Mouse (Mus musculus) cerebellum, adult (tissue): ENCODE measurements around the gene Letm1.

Source experiments
- ATAC-seq: cut with Nextera tagmentation; 2 replicates; pipeline ENCODE4 v1.9.2; 2017; ENCODE audit warnings: mild to moderate bottlenecking, moderate library complexity, mixed read lengths; ENCODE audit not compliant: insufficient number of reproducible peaks, low FRiP score, low TSS enrichment

The Letm1 gene

DNA sequence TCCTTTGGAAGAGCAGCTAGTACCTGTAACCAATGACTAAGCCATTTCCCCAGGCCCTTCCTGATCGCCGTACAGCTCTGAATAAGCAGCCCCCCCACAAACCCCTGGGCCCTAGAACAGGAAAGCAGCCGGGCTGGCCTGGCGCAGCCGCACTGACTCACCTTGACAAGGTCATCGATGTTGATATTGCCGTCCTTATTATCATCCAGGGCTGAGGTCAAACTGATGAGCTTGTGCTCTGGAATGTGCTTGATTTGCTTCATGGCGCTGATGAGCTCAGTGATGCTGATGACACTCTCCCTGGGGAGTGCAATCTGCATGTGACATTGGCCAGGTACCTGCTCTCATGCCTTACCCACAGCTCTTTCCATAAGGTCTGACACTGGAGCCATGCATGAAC, 39.1 kb downstream of the Letm1 start:
- ATAC-seq: no peak

DNA sequence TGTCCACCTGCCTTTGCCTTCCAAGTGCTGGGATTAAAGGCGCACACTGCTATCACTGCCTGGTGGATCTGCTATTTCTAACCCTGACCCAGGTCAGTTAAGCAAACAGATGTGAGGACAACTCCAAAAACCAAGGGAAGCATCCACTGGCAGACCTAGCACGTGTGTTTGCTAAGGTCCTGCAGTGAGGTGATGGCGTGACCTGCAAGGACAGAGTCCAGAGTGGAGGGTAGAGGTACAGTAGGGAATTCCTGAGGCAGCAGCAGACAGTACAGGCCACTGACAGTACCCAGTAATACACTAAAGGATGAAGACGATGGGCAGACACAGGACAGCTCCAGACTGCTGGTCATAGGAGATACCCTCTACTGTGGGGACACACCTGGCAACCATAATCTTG, 42.1 kb downstream of the Letm1 start:
- no peak for ATAC-seq

DNA sequence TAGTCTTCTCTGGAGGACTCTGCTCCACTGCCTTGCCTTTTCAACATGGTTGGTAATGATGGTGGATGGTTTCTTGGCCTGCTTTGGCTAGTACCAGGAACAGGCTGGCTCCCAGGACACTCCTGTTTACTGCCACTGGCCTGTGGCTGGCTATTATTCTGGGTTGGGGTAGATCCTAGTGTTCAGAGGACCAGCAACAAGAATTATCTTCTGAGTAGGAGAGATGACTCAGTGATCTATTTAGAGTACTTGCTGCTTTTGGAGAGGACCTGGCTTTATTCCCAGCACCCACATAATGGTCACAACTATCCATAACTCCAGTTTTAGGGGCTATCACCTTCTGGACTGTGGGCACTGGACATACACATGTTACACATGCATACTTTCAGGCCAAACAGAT, 44.3 kb downstream of the Letm1 start:
- no peak for ATAC-seq

DNA sequence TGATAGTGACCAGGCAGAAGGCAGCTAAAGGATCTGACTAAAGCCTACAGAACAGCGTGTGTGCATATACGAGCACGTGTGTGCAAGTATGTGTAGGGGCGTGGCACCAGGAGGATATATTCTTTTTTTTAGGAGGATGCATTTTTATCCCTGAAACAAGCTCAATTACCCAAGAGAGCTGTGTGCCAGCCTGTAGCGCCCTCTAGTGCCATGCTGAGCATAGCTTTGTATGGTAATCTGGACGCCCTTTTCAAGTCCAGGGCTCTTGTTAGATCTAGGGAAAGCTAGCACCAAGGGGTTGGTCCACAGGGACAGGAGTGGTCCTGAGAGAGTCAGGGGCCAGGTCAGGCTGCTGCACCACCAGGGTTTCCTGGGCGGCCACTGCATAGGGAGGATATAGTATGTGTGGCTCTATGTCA, 44.7 kb downstream of the Letm1 start:
- ATAC-seq: no peak

DNA sequence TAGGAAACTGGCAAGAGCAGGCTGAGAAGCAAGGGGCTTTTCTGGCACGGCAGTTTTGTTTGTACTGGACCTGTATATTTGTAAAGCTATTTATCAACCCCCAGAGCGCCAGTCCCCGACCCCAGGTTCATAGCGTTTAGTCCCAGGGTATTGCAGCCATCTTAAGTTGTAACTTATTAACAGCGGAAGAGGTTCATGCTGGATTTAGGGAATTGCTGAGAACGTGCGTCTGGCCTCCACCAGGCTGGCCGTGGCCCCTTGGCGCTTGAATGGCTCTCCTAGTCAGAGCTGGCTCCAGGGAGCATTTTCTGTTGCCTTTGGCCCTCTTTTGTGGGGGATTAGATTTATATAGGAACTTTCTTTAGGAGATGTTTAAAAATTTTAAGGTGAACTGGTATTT, 46.4 kb downstream of the Letm1 start:
- no peak for ATAC-seq

DNA sequence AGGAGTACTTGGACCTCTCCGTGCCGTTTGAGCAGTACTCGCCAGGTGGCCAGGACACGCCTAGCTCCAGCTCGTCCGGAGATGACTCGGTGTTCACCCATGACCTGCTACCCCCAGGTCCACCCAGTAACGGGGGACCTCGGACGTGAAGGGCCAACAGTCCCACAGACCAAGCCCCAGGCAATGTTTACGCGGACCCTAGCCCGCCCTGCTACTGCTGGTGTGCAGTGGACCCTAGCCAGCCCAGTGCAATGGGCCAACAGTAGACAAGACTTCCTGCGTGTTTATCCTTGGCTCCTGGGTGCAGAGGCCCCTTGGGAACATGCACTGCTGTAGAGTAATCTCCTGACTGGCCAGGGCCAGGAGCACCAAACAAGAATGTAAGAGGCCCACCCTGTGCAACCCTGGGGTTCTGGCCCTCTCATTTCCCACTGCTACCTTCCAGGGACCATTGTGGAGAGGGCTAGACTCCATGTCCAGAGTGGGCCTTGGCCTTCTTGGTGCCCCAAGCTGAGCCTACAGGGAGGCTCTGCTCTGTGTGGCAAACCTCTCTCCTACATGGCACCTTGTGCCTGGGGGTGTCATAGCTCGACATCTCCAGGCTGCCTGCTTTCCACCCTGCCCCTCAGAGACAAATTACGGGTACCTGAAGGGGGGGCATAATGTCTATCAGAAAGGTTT, 47.1 kb downstream of the Letm1 start:
- no peak for ATAC-seq

DNA sequence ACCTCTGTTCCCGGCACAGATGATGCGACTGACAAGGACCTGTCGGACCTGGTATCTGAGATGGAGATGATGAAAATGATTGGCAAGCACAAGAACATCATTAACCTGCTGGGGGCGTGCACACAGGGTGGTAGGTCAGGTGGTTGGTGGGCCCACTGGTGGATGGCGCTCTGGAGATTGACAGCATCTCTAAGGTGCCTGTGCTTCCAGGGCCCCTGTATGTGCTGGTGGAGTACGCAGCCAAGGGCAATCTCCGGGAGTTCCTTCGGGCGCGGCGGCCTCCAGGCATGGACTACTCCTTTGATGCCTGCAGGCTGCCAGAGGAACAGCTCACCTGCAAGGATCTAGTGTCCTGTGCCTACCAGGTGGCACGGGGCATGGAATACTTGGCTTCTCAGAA, 48.8 kb downstream of the Letm1 start:
- no peak for ATAC-seq

DNA sequence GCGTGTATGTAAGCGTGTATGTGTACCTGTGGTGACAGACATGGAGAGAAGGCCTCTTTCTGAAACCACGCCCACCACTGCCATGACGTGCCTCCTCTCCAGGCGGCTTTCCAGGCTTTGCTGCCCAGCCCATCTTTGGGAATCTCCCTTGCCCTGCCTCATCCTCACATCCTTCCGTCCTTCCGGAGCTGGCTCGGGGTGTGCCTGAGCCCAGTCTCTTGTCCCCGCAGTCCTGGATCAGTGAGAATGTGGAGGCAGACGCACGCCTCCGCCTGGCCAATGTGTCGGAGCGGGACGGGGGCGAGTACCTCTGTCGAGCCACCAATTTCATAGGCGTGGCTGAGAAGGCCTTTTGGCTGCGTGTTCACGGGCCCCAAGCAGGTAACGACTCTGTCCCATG, 51.6 kb downstream of the Letm1 start:
- no peak for ATAC-seq

DNA sequence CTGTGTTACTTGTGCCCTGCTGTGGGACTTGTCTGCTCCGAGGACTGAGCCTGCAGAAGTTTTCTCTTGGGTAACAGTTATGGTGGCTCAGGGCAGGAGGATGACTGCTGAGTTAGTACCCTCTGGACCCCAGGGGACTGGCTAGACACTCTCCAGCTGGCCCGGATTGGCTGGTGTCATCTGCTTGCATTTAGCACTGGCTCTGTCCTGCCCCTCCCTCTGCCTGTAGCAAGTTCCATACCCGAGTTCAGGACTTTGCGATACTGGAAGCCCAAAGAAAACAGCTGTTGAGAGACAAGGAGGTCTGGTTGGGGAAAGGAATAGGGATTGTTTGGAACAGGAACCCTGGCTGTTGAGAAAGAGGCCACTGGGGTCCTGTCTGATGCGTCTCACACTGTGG, 52.1 kb downstream of the Letm1 start:
- ATAC-seq: no peak

DNA sequence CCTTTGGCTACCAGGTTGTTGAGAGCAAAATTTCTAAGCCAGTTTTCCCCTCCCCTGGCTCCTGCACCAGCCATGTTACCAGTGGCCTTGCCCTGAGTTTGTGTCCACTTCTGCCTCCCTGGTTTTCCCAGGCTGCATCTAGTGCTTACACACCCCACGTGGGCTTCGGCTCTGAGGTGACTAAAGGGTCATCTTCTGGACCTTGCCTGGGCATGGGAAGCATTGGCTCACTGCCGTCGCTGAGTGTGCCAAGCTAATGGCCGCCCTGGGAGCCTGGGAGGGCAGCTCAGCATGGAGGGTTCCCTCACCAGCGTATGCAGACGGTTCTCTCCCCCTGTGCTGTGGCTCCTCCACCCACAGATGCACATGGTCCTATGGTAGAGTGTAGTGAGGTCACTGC, 53.8 kb downstream of the Letm1 start:
- ATAC-seq: no peak

DNA sequence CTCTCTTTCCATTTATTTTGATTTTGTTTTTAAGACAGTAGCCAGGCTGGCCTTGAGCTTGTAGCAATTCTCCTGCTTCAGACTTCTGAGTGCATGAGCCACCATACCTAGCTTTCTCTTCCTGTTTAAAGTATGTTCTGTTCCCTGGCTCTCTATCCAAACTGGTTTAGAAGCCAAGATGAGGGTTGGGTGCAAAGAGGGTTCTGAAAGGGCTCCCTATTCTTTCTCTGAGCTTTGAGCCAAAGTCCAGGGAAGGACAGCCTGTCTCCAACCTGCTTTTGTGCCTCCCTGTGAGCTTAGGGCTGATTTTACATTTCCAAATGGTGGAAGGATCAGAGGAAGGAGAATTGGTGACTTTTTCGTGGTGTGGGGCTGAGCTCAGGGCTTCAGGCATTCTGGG, 55.7 kb downstream of the Letm1 start:
- ATAC-seq: no peak

DNA sequence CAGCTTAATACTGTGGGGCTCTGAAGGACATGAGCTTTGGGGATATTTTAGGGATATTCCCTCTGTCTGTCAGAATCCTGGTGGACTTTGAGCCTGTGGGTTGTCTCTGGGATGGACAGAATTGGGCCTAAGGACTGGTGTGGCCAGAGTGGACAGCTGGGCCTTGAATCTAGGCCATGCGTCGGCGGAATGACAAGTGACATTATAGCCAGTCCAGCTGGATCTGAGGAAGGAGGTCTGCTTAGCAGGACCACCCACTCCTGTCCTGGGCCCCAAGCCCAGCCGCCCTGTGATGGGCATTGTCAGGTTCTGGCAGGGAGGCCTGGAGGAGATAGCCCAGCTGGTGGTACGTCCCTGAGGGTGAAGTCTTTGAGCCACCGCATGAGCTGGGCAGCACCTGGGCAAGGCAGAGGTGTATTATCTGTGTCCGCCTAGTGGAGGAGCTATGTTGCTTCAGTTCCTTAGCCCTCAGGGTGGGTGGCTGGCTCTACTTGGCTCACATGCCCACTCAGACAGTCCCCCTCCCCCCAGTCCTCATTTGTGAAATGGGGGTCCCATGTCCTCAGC, 56.5 kb downstream of the Letm1 start:
- no peak for ATAC-seq

DNA sequence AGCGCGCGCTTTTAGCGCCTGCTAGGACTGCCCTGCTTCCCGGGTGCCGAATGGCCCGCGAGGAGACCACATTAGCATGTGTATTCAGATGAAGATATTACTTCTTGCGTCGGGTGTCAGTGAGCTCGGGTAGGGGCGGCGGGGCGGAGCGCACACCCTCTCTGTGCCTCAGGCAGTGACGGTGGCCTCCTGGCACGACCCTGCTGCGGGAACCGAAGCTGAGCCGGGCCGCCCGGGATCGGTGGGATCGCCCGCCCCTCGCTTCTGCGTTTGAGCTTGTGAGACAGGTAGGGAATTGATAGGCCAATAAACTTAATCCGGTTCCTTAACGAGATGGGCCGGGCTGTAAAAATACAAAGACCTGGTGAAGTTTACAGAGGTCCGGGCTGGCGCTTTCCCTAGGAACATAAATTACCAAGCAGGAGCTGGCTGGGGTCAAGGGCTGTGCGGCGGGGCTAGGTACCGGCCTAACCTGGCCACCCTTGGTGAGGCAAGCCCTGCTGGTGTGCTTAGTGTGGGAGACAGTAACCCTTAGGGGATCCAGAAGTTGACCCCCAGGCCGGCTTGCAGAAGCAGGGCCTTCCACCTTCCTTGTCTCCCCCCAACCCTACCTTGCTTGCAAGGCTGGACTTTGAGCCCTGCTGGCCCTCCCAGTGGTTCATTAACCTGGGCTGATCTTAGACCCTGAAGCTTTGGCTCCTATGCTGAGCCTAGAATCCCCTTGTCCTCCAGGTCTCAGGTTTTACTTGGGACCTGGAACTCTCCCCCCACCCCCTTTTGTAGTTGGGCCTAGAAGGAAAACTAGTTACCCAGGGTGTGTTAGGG, 58.8 kb downstream of the Letm1 start:
- no peak for ATAC-seq

DNA sequence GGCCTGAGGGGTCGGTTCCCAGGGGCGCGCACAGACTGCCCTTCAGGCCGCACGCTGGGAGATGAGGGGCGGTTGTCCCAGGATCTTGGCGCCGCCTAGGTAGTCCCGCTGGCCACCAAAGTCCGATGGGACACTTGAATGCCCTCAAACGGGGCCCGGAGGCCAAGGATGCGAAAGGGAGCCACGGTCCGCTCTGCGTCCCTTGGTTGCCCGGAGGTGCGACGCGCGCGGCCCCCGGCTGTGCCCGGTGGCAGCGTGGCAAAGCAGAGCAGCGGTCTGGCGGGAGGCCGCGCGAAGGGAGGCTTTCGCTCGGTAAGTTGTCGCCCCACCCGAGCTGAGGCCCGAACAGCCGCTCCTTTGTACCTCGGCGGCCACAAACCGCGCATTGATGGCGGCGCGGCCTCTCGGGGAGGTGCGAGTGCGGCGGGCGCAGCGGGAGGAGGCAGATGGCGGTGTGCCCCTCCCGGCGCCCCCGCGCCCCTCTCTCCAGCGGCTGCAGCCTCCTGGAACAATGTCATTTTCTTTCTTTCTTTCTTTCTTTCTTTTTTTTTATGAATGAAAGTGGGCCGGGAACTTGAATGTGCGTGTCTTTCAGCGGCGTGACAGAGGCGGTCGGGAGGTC, 59.5 kb downstream of the Letm1 start:
- ATAC-seq: no peak

DNA sequence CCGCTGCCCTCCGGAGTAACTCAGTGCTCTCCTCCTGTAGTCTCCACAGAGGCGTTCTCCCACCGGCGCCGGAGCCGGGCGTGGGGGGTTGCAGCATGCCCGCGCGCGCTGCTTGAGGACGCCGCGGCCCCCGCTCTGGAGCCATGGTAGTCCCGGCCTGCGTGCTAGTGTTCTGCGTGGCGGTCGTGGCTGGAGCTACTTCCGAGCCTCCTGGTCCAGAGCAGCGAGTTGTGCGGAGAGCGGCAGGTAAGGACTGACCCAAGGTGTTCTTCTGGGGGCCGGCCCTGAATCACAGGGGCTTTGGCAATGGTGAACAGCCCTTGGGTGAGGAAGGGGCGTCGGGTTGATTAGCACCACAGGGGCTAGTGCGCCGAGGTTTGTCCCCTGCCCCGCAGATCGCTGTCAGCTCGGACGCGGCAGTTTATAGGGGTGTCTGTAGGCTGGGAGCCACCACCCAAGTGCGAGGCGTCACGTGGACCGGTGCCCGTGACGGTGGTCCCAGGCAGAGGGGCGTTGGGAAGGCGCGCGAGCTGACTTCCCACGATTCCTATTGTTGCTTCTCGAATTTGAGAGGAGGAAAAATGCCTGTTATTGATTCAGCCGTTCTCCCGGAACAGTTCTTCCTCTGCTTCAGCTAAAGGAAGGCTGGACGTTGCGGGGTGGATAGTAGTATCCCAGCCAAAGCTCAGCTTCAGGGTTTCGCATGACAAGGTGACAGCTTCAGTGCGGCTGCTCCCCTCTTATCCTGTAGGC, 60.2 kb downstream of the Letm1 start:
- ATAC-seq: no peak

DNA sequence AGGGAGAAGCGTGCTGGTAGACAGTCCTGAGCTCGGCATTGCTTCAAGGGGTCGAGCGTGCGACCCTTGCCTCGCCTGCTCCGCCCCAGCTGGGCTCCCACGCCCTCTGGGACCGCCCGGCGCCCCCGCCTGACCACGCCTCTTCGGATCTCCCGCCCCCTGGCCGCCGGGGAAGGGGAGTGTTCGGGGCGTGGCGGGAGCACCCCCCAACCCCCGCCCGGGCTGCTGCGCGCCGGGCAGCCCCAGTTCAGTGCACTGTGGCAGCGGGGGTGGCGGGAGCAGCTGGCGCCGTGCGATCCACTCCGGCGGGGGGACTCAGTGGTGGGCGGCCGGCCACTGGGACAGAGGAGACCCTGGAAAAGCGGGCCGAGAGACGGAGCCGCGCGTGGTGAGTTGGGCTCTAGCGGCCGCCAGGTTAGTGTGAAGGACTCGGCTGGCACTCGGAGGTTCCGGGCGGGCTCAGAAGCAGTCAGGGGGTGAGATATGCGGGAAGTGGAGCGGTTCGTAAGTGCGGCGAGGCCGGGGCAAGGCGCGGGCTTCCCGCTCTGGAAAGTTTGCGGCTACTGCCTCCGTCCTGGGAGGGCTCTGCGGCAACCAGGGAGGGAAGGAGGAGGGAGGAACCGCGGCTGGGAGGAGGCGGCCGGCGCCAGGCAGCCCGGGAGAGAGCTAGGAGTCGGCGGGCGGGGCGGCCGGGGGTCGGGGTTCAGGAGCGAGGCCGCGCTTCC, 60.9 kb downstream of the Letm1 start, which contains the start of gene Fgfr3:
Gene Fgfr3 (plus strand): TSS at position 134 of the 725 bp plus-strand sequence.
- ATAC-seq: no peak

DNA sequence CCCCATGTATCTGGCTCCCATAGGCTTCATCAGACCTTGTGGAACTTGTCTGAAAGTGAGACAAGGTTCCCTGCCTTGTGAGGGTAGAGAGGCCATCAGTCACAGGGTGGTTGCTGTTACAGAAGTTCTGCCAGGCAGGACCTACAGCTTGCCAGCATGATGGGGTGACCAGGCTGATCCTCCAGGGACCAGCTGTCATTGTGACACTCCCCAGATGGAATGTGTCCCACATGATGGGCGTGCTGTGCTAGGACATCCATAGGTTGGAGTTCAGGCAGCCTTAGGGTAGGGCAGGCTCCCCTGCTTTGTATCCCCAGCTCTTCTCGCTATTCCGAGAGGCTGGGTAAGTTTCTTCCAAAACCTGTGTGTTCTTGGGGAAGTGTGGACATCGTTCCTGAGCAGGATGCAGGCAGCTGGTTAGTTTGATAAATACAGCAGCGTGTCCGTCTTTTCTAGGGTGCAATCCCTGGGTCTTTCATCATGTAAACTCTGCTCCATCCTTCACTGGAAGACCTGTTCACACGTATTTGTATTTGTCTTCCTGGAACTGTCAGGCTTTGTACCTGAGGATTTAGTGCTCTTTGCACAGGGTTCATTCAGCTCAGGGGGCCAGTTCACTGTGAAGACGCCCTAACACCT, 61.6 kb downstream of the Letm1 start:
- no peak for ATAC-seq

DNA sequence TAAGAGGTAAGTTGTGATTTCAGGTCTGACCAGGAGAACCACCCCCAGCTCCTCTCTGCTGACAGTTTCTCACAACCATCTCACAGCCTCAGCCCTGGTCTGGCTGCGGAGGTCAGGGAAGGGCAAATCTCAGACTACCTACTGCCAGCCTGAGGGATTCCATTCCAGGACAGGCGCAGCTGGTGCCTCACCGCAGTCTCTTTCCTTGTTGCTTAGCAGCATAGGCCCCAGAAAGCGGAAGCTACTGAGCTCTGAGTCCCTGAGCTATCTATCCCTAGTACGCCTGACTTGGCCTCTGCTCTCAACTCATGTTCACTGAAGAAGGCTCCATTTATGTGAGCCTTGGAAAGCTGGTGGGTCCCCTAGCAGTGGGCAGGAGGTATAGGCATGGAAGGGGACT, 64.2 kb downstream of the Letm1 start:
- ATAC-seq: no peak

DNA sequence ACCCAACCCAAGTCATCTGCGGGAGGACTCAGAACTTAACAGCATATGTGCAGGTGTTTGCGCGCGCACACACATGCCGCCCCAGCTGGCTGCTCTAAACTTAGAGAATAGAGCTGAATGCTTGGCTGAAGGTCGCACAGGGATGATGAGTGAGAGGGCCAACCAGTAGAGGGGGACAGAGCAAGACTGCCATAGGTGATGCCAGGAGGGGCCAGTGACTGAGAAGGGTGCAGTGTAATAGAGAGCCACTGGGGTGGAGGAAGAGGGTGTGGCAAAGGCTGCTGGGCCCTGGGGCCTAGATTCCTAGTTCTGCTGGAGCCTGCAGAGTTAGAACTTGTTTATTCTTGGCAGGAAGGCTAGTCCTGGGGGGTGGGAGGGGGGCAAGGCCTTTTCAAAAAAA, 66.2 kb downstream of the Letm1 start:
- no peak for ATAC-seq
